Mouse (Mus musculus) left cerebral cortex, postnatal 10 days (tissue): Measurements from ENCODE around the gene Tbc1d1. TPM values are rescaled to one million over a fixed set of nuclear protein-coding genes. Genes with fewer than 3 reads are reported as not detected.

Source experiments
- DNase-seq, 2 experiments: peaks; one replicate each; pipeline ENCODE4 v3.0.0; 2021 to 2022; ENCODE audit warnings: low spot score in 2 of 2, mixed read lengths in 1 of 2; ENCODE audit errors: extremely low spot score in 1 of 2
- intact Hi-C: fragments of 180-260 bp; cut with DNase I; formaldehyde crosslinking; loops from one replicate; pipeline ENCODE4 v1.15.1; 2025
- total RNA-seq, 2 experiments: library from RNA; stranded (reverse); gene quantifications; 2 replicates each; pipeline ENCODE4 v1.2.3; 2021

Gene Tbc1d1
- total RNA-seq, 2 experiments from 2014 or later: 14.0 to 15.4 TPM

DNA sequence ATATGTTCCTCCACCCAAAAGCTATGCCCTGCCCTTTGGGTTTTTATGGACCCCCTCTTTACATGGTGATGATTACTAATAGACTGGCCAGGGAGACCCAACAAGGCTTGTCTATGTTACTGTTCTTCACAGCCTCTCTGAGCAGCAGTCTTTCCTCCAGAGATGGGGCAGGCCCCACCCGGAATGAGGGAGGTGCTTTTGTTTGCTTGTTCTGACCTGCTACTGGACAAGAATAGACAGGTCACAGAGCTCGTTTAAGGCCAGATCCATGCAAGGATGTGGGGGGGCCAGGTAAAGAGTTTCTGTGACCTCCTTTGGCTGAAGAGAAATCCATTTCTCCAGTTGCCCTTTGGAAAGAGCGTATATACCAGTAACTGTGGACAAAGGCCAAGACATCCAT is 72.1 kb downstream of the Tbc1d1 start:
- DNase-seq: no peak
- intact Hi-C loops: no loop called here

DNA sequence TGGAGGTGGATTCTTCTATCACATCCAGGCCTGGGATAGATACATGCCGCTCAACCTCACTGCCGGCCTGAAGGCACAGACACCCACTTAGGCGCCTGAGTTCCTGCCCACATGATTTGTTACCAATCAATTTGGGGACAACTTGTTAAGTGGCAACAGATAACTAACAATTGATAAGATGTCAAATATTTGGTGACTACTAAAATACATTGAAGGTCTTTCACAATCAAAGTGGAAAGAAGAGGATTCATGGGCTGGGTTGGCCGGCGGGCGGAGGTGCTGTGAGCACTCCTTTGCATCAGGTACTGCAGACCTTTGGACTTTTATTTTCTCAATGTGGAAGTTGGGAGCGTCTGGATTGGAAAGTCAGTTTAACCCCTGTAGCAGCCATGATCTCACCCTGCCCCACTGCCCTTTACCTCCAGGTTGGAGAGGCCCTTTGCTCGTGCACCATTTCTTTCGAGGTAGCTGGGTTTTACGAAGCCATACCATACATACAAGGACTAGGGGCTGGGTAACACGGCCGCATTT is 73.3 kb downstream of the Tbc1d1 start:
- intact Hi-C loops: no loop called here
- DNase-seq: no peak

DNA sequence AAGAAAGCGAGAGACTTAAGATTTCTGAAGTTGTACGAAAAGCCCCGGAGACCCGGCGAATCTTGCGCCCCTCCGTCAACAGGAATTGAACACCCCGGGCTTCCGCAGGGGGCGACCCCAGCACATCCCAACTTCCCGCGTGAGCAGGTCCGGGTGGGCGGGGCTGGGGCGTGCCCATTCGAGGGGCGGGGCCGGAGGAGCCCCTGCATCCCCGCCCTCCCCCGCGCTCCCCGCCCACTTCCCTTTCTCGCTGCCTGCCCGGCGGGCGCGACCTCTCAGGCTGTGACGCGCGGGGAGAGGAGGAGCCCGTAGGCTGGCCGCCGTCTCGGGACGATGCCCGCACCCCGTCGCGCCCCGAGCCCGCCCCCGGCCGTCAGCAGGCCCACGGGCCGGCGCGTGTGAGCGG is 74.0 kb downstream of the Tbc1d1 start:
- peak; percentile 61 to 96 for DNase-seq
- intact Hi-C loops: no loop called here

DNA sequence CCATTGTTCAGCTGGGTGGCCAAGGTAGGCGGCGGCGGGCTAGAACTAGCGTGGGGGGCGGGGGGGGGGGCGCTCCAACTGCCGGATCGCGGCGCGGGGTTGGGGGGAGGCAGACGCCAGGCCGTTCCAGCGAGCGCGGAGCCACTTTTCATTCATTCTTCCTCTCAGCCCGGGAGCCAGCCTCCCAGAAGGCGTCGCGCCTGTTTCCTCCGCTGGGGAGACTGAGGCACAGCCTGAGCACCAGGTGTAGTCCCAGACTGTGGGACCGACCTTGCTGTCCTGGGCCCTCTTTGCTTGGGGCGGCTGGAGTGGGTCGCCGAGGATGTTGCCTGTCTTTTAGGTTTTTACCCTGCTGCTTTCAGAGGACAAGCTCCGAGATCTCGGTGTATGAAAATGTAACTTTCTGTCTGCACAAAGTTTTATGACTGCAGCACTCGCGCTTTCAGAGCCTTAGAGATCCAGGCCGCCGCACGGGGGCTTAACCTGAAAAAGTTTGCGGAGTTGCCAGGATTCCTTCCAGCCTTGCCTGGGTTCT is 74.5 kb downstream of the Tbc1d1 start:
- intact Hi-C loops: no loop called here
- no peak for DNase-seq

DNA sequence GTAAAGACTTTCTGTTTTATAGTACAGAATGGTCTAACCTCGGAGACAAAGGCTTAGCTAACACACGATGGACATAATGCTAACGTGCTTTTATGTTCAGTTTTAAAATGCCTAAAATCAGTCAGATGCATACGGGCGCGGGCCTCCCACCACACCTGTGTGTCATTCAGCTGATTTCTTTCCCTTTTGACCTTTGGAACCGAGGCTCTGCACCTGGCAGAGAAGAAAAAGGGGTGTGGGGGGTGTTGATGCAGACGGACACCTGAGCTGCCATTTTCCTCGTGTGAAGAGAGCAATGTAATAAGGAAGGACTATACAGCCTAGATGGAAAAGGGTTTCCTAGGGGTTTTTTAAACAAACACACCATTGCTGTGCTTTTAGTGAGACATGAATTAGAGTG is 76.8 kb downstream of the Tbc1d1 start:
- intact Hi-C loops: no loop called here

DNA sequence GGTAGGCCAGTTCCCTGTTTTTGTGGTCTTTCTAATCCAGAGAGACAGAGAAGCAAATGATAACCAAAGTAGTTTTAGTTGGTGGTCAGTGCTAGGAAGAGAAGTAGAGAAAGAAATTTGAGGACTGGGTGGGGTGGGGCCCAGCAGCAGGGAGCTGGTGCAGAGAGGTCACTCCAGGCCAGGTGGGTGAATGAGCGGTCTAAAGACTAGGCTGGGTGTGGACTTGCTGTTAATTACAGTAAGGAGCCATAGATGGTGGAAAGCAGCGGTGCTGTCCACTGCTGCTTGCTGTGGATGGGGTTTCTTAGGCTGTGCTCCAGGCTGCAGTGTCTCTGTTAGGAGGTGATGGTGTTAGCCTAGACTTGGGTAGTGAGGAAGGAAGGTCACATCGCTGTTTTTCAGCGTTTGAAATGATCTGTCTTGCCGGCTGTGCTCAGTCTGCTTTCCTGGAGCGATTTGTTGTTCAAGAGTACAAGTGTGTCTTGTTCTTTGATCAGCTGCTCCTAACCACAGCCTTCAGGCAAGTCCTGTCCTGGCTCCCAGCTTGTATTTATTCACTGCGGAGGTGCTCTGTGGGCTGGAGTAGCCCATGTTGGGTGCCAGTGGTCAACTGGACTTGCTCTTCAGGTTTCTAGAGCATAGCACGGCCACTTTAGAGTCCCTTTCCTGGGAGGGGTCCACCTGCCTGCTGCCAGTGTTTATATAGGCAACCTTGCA is 78.3 kb downstream of the Tbc1d1 start:
- DNase-seq: no peak
- intact Hi-C loops: no loop called here

More for the DNA sequence above, 76.8 kb downstream of the Tbc1d1 start:
- no peak for DNase-seq

DNA sequence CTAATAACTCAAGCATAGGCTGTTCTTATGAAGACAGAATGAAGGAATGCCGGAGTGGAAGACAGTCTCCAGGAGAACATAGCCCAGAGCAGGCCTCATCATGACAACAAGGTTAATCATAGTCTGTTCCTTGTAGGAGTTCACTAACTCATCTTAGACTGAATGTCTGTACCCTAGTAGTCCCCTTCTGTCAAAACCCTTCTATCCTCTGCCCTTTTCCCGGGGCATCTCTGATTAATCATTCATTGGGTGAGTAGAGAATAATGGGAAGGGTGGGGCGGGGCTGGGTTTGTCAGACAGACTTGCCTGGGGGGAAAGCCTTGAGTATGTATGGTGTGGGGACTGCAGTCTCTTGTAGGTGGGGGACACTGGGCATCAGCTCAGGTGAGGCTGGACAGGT is 79.1 kb downstream of the Tbc1d1 start:
- DNase-seq: no peak
- intact Hi-C loops: no loop called here

DNA sequence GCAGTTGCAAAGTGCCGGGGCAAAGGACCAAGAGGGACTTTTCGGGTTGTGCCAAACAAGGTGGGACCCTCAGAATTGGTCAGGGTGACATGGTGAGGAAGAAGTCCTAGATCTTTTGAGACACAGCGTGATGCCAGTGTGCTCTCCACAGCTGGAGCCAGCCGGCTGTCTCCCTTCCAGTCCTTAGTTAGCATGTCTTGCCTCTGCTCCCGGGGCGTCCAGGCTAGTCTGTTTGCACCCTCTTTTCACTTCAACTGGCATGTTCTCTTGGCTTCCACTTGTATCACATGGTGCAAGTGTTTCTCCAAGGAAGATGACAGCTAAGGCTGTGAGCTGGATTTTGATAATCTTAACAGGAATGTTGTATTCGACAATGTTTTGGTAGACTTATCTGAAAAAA is 80.5 kb downstream of the Tbc1d1 start:
- intact Hi-C loops: no loop called here
- no peak for DNase-seq

DNA sequence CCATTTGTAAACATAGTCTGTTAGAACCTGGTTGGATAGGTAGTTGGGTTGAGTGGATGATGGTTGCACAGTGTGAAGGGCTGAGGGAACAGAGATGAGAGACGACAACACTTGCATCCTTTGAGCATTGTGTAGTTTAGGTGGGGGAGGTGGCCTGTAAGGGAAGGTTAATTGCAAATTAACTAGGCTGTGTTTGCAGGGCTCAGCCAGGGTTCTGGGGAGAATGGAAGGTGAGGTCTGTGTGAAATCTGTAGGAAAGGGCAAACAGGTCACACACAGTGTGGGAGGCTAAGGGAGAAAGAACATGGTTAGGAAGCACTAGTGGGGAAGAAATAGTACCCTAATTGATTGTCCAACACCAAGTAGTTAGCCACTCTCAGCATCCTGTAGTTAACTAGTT is 81.2 kb downstream of the Tbc1d1 start:
- intact Hi-C loops: no loop called here
- DNase-seq: no peak

DNA sequence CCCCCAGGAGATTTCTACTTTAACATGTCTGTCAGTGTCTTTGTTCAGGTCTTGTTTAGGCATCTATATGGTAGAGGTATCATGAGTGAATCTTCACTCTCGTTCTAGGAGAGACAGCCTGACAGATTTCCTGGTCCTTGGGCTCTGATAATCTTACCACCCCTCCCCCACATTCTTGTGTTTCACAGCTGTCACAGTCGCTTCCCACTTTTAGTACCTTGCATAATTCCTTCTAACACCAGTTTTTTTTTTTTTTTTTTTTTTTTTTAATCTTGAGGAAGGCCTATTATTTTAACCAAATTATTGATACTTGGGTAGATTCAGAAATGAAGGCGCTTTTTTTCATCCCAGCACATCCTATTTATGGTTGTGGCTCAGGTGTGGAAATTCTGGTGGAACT is 81.6 kb downstream of the Tbc1d1 start:
- intact Hi-C loops: no loop called here
- DNase-seq: no peak

DNA sequence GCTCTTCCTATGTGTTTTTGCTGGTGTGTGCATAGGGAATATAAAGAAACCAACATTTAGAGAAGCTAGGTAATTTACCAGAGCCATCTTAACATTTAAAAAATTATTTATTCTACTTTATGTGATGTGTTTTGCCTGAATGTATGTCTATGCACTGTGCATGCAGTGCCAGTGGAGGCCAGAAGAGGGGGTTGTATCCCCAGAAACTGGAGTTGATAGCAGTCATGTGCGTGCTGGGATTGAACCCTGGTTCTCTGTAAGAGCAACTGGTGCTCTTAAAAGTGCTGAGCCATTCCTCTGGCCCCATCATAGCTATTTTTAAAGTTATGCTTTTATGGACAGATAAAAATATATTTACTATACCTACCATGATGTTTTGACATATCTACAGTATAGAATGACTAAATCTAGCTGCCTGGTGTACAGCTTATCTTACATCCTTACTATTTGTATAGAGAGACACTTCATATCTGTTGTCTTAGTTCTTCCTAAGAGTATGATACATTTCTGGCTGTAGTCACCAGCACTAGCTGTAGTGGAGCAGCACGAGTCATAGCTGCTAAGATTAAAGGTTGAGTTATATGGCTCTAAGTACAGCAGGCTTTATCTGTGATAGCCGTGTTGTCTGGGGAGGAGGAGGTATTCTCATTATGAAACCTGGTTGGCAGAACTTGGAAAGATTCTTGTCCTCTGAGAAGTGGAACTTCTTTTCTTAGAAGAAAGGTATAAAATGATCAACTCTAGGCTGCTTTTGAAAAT is 83.0 kb downstream of the Tbc1d1 start:
- intact Hi-C loops: no loop called here
- no peak for DNase-seq

DNA sequence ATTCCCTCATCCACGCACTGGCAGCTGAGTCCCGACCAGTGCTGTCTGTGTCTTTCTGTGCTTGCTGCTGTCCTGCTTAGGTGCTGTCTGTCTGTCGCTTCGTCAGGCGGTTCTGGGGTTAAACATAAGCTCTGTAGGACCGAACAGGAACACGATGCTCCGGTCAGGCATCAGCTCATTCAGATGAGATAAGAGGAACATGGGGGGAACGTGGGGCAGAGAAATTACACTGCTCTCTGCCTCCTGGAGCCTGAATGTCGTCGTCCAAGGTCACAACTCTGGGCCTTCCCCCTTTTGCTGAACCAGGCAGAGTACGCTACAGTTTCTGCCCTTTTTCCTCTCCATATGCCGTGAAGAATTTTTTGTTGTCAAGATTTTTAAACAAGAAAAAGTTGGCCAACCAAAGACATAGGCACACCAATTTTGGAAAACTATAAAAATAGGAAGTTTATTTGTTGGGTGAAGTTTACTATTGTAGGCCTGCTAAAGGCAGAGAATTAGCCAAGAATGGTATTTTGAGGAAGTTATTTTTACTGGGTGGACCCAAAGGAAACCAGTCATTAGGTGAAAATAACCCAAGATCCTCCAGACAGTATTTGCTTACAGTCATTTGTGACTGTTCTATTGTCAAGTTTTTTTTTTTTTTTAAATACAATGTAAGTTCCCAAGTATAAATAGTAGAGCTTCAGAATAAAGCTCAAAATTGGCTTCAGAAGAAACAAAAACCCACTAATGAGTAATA is 85.0 kb downstream of the Tbc1d1 start:
- intact Hi-C loops: no loop called here
- DNase-seq: no peak

DNA sequence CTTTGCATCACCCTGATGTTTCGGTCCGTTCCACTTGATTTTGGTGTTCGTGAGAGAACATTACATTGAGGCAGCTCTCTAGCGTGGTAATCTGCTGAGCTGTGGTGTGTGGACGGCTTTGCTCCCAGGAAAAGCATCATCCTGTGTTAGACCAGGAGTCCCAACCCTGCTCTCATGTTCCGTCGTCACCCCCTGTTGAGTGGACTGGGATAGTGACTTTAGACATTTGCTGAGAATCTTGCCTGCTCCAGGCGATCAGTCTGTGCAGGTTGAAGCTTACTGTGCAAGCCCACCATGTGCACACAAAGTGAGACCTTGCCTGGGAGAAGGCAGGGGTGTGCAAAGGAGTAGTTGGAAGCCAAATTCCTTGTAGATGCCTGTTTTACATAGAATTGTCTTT is 85.8 kb downstream of the Tbc1d1 start:
- no peak for DNase-seq
- intact Hi-C loops: no loop called here

DNA sequence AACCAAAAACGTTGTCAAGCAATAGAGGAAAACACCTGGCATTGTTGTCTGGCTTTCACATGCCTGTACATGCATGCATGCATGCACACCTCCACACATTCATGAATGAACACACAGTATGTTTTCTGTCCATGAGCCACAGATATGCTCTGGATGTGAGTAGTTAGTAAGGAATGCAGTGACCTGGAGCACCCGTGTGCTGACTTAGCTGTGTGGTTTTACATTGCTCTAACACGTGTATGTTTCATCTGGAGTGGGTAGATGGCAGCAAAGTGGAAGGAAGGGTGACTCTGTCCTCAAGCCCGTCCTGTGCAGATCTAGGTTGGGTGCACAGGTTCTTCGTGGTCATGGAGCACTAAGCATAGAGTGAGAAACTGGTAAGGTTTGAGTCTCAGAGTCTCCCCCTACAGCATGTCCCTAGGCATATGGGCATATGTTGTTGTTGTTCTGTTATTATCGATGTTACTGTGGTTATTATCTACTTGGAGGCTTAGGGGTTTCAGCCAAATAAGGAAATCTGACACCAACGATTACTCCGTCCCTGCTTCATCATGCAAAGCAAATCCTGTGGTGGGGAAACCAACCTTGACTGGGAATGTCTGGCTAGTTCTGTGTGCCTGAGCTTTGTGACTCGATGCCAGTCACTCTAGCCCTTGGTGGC is 86.8 kb downstream of the Tbc1d1 start:
- DNase-seq: no peak
- intact Hi-C loops: no loop called here

DNA sequence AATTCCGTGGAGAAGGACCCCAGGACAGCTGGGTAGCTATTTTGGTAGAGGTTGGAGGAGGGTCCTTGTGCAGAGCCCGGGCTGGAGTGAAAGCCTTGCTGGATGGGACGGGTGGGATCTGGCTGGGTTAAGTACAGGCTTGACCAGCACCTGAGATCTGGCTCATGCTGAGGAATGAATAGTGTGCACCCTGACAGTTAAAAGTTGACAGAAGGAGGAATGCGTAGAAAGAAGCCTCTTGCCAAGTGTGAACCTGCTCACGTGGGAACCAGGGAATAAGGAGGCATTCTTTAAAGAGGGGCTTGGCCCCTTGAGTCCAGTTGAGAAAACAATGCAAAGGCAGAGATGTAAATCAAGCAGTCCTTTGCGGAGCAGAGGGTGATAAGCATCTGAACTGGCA is 87.6 kb downstream of the Tbc1d1 start:
- intact Hi-C loops: no loop called here
- DNase-seq: no peak

DNA sequence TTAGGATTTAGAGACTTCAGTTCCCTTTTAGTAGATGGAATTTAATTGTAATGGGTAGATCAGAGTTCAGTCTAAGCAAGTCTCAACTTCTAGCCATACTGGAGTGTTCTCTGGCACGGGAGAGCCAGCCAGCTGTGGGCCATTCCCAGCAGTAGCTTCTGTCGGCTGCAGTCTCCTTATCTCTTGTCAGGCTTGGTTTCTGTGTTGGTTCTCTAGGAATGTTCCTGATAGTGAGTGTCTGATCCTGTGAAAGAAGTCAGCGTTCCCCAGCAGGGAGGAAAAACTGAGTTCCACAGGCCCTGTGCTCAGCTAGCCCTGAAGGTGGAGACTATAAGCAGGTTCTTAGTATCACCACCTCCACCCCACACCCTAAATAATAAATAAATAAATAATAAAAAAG is 88.2 kb downstream of the Tbc1d1 start:
- no peak for DNase-seq
- intact Hi-C loops: no loop called here

DNA sequence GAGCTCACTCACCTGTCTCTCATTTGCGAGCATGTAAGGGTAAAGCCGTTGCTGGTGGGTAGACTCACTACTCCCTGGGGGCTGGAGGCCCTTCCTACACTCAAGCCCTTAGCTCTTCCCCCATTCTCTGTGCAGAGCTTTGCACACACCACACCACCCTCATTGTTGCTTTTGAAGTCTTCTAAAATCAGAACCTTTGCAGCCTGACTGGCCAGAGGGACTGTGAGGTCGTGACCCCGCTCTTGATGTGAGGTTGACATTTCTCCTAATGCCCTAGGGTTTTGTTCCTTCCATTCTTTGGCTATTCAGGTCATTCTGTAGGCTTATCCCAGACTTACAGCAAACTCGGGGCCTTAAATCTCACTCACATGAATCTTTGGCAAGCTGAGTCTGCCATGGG is 88.6 kb downstream of the Tbc1d1 start:
- intact Hi-C loops: no loop called here
- DNase-seq: no peak

DNA sequence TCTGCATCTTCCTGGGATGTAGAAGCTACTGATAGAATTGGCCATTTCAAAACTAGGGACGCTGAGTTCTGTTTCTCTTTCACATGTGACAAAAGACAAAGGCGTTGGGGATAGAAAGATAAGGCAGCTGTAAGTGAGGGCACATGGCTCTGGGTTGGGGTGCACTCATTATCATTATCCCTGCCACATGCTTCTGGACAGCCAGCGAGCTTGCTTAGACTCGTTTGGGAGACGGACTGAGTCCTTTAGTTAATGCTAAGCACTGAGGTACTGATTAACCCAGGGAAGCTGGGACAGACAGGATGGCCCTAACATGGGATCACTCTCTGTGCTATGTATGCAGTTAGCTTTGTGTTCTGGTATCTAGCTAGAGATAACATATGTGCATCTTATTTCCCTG is 95.3 kb downstream of the Tbc1d1 start:
- intact Hi-C loops: no loop called here
- no peak for DNase-seq

DNA sequence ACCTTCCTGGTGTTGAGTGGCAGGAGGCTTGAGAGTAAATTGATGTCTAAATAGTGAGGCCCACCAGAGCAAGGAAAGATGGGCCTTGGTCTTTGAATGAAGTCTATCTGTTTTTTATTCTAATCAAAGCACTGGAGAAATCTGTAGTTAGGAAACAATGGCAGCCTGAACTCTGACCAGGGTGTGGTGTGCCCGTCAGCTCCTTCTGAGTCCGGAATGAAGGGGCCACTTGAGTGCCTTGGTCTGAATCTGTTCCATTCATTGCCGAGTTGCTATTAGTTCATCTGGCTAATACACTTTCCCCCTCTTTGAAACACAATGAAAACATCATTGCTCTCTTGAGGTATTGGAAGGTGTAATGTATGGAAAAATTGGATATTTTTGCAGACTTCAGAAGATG is 98.2 kb downstream of the Tbc1d1 start:
- intact Hi-C loops: no loop called here
- DNase-seq: no peak
